Mouse (Mus musculus): ENCODE data around the gene Slc22a12. TPM values are rescaled to one million over a fixed set of nuclear protein-coding genes. Genes with fewer than 3 reads are reported as not detected.

Gene Slc22a12
- total and polyA plus RNA-seq, 3 experiments = 0.17 to 1.2 (median 0.94) TPM

DNA sequence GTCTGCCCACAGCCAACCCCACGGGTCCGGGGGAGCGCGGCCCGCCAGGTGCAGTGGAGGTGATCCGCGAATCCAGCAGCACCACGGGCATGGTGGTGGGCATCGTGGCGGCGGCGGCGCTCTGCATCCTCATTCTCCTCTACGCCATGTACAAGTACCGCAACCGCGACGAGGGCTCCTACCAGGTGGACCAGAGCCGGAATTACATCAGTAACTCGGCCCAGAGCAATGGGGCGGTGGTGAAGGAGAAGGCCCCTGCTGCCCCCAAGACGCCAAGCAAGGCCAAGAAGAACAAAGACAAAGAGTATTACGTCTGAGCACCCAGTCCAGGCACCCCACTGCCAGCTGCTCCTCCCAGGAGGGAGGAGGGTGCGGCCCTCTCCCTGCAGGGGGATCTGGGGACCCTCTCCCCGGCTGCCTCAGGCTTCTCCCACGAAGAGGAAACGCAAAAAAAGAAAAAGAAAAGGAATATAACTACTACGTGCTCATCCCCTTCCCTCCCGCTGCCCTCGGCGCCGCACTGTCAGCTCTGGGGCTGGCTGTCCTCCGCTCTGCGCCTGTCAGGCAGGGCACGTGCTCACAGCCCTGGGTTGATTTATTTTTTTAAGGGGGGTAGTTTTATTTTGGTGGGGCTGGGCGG is 10.9 kb downstream of the Slc22a12 start:
- TF ChIP-seq GABPA (IDR thresholded peaks at IDR 0.05; ENCODE audit: insufficient replicate concordance, low read depth, low read length) (no peak), POLR2A (IDR thresholded peaks at IDR 0.05; ENCODE audit: low read depth, low read length) (no peak), MAZ (IDR thresholded peaks at IDR 0.05; ENCODE audit: low read depth, low read length) (no peak), JUN (IDR thresholded peaks at IDR 0.05; ENCODE audit: insufficient read depth, low read depth, low read length) (no peak), ZMIZ1 (IDR thresholded peaks at IDR 0.05; ENCODE audit: low read depth, low read length) (no peak), CHD2 (IDR thresholded peaks at IDR 0.05; ENCODE audit: low read length) (no peak), USF1 (IDR thresholded peaks at IDR 0.05; ENCODE audit: low read depth, low read length) (no peak), RCOR1 (conservative IDR thresholded peaks at IDR 0.05; ENCODE audit: low read depth, low read length) (no peak), PAX5 (IDR thresholded peaks at IDR 0.05; ENCODE audit: low read length) (no peak), KAT2A (IDR thresholded peaks at IDR 0.05; ENCODE audit: insufficient replicate concordance, low read length) (no peak)
- DNase-seq (ENCODE audit: extremely low read depth) = no peak
- dilution Hi-C loops (cut with MboI; ENCODE audit: extremely low pct_ligation_motif_present, extremely low pct_unique_long_range_greater_than_20kb, low sequenced_read_pairs) (no loop called here), in situ Hi-C loops (cut with MboI; ENCODE audit: low pct_ligation_motif_present, low pct_unique_long_range_greater_than_20kb, low sequenced_read_pairs) (no loop called here)
- H3K4me1 ChIP-seq (ENCODE audit: control insufficient read depth in 1 of 2, insufficient read depth in 2 of 2) = peaks cover 0 to 15% of the 10 kb centered on the region in 2 experiments; a peak in 1 of 4 replicates
- no peak overlapping the region for H3K4me2 ChIP-seq (ENCODE audit: insufficient read depth, low read depth, poor library complexity, severe bottlenecking)
- peaks cover 0 to 6% of the 10 kb centered on the region in 2 experiments for H3K36me3 ChIP-seq (replicated peaks in 1 of 2; ENCODE audit: control insufficient read depth in 1 of 2, insufficient read depth in 1 of 2, low read length in 1 of 2)
- H3K27ac ChIP-seq (ENCODE audit: insufficient read depth, low read depth) = no peak overlapping the region
- no peak overlapping the region for H3K9ac ChIP-seq (ENCODE audit: insufficient read depth, low read depth)
- H3K9me3 ChIP-seq (replicated peaks; ENCODE audit: low read length) = peaks cover 3% of the 10 kb centered on the region
- H3K79me2 ChIP-seq (replicated peaks; ENCODE audit: control insufficient read depth, extremely low read depth, insufficient read depth, poor library complexity, severe bottlenecking) = no peaks in the 10 kb centered on the region
- no peak overlapping the region for H3K4me3 ChIP-seq (replicated peaks in 1 of 3; ENCODE audit: low read depth in 2 of 3, low read length in 2 of 3, poor library complexity in 1 of 3)
- no peaks in the 10 kb centered on the region for H3K27me3 ChIP-seq (replicated peaks)

- in situ Hi-C loops (cut with MboI; ENCODE audit: low pct_ligation_motif_present, low pct_unique_long_range_greater_than_20kb, low sequenced_read_pairs) = no loop called here
- Histone ChIP-seq H3K27me3 (replicated peaks) (no peaks in the 10 kb centered on the region), H3K9me3 (replicated peaks; ENCODE audit: low read length) (peaks cover 3% of the 10 kb centered on the region), H3K4me2 (ENCODE audit: insufficient read depth, low read depth, poor library complexity, severe bottlenecking) (no peak overlapping the region), H3K36me3 (replicated peaks in 1 of 2; ENCODE audit: control insufficient read depth in 1 of 2, insufficient read depth in 1 of 2, low read length in 1 of 2) (peaks cover 0 to 6% of the 10 kb centered on the region in 2 experiments), H3K27ac (ENCODE audit: insufficient read depth, low read depth) (no peak overlapping the region), H3K4me1 (ENCODE audit: control insufficient read depth in 1 of 2, insufficient read depth in 2 of 2) (peaks cover 0 to 9% of the 10 kb centered on the region in 2 experiments; a peak in 1 of 4 replicates), H3K79me2 (replicated peaks; ENCODE audit: control insufficient read depth, extremely low read depth, insufficient read depth, poor library complexity, severe bottlenecking) (no peaks in the 10 kb centered on the region), H3K9ac (ENCODE audit: insufficient read depth, low read depth) (no peak overlapping the region), H3K4me3 (replicated peaks in 1 of 3; ENCODE audit: low read depth in 2 of 3, low read length in 2 of 3, poor library complexity in 1 of 3) (no peak overlapping the region)
- no peak for TF ChIP-seq USF2 (conservative IDR thresholded peaks at IDR 0.05; ENCODE audit: low read depth, low read length)
- no peak for TF ChIP-seq ZC3H11A (IDR thresholded peaks at IDR 0.05; ENCODE audit: low read depth, low read length)
- TF ChIP-seq PAX5 (IDR thresholded peaks at IDR 0.05; ENCODE audit: low read length) = no peak
- TF ChIP-seq HCFC1 (IDR thresholded peaks at IDR 0.05; ENCODE audit: low read depth, low read length) = no peak
- TF ChIP-seq GABPA (IDR thresholded peaks at IDR 0.05; ENCODE audit: insufficient replicate concordance, low read depth, low read length) = no peak
- no peak for TF ChIP-seq MAFK (IDR thresholded peaks at IDR 0.05; ENCODE audit: insufficient replicate concordance, low read length)
- TF ChIP-seq RAD21 (IDR thresholded peaks at IDR 0.05; ENCODE audit: low read depth, low read length) = no peak
- TF ChIP-seq ETS1 (conservative IDR thresholded peaks at IDR 0.05; ENCODE audit: low read depth, low read length) = no peak
- no peak for TF ChIP-seq POLR2A (IDR thresholded peaks at IDR 0.05; ENCODE audit: low read depth, low read length)
- no peak for TF ChIP-seq MEF2A (IDR thresholded peaks at IDR 0.05; ENCODE audit: borderline replicate concordance, low read depth, low read length)
- dilution Hi-C loops (cut with MboI; ENCODE audit: extremely low pct_ligation_motif_present, extremely low pct_unique_long_range_greater_than_20kb, low sequenced_read_pairs) = no loop called here
- no peak for DNase-seq (ENCODE audit: extremely low read depth)
Observed at GRCm38 (mm10) chr19:6531011-6531631, 11.7 kb downstream of the Slc22a12 start.
